Mouse (Mus musculus): ENCODE measurements around the gene Chil4.
"Not testable (repeated sequence)": the region's sequence is repeated elsewhere in the genome, so short reads cannot be mapped to it uniquely, and the experiment has no call there.

- not testable (repeated sequence) for TF ChIP-seq CTCF (IDR thresholded peaks at IDR 0.05; ENCODE audit: low read depth, low read length); POLR2A (IDR thresholded peaks at IDR 0.05; ENCODE audit: insufficient read depth, low read length); EP300 (IDR thresholded peaks at IDR 0.05; ENCODE audit: insufficient read depth, low read depth, low read length)
These were observed 22.1 kb downstream of the Chil4 start for GRCm38 (mm10) chr3:106197246-106197645.

Data from ES-Bruce4 (cell line).